Mouse (Mus musculus): ENCODE measurements around the gene Wbp11. TPM values are rescaled to one million over a fixed set of nuclear protein-coding genes. Genes with fewer than 3 reads are reported as not detected.

Gene Wbp11
- 10 to 100 TPM; 77.0 to 78.2 TPM for total RNA-seq (2021)
- long read RNA-seq, experiment 1, transcript Wbp11-201 (12 exons, 2,739 nt), result major isoform, 17 of 40 reads
- long read RNA-seq, experiment 1, partial matches to known transcripts, result 18 of 40 reads
- long read RNA-seq, experiment 1, other reads (novel, unspliced or antisense), result 5 of 40 reads
- long read RNA-seq, experiment 2, transcript Wbp11-201 (12 exons, 2,739 nt), result major isoform, 16 of 23 reads
- long read RNA-seq, experiment 2, partial matches to known transcripts, result 2 of 23 reads
- long read RNA-seq, experiment 2, other reads (novel, unspliced or antisense), result 5 of 23 reads

DNA sequence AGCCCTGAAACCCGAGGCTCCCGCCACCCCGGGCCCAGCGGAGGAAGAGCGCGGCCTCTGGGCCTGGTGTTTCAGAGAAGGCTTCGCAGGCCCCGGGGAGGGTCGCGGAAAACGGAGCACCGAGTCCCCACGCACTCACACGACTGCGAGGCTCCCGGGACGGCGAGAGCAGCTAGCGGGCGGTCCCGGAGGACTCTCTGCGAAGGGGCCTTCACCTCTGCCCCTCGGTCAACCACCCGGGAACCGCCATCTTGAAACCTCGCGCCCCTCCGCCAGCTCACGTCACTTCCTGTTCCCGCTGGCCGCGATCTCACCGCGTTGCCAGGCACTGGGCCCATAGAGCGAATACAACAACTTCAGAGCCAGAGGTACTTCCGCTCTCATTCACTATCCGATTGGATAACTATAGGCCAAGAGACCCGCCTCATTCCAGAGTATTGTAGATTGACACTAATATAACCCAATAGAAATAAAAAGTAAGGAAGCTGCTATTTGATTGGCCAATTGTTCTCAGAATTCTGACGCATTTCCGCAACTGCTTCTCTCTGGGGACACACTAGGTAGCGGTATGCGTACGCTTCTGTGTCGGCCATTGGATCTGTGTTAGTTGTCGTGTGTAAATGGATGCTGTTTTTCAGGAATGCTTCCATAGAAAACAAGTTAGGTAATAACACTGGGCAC lies at the start of gene Wbp11:
Wbp11 (minus strand) TSS at position 353 of the 681 bp plus-strand sequence.
- DNase-seq, result peak; percentile 96

DNA sequence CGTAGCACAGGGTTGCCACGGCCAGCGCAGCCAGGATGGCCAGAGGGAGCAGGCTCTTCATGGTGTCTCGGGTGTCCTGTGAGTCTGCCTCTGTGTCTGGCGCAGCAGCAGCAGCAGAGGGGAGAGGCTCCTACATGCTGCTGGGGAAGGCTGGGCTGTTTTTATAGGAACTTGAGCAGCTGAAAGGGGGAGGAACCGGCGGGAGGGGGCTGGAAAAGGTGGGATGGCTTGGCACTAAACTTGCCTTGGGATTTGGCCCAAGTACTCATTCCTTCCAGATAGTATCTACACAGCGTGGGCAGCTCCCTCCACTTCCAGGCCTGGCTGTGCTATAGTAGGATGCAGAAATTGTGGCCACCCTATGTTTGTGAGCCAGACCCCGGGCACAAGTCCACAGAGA lies 47.6 kb upstream of the Wbp11 start, which contains the start of gene Mgp:
Mgp (minus strand) TSS at position 154 of the 400 bp plus-strand sequence.
- no peak for DNase-seq

DNA sequence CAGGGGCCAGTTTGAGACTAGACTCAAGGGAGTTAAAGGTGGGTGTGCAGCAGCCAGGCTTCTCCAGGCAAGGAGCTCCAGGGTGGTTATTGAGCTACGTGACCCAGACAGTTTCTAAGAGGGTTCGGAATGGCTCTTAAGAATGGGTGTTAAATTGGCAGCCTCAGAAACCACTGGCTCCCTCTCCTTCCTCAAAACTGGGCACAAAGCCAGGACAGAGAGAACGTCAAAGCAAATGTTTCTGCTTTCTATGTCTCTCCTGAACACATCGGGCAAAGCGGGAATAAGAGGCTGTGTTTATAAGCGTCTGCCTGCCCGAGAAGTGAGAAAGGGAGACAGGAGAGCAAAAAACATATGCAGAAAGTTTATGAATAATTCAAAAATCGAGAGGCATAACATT lies 46.6 kb upstream of the Wbp11 start:
- no peak for DNase-seq

DNA sequence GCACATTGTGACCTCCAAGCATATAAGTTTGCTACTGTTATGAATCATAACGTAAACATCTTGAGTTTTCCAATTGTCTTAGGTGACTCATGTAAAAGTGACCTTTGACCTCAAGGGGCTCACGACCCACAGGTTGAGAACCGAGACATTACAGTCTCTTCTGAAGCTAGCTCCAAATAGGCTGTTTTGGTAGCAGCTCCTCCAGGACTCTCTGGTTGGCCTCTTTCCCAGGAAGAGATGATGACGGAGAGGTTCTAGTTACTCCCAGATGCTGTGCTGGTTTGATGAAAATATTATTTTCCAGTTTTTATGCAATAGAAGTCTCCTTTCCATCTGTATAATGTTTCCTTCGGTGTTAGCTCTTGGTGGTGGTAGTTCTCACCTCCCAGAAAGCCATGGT lies 40.9 kb upstream of the Wbp11 start:
- DNase-seq, result no peak

DNA sequence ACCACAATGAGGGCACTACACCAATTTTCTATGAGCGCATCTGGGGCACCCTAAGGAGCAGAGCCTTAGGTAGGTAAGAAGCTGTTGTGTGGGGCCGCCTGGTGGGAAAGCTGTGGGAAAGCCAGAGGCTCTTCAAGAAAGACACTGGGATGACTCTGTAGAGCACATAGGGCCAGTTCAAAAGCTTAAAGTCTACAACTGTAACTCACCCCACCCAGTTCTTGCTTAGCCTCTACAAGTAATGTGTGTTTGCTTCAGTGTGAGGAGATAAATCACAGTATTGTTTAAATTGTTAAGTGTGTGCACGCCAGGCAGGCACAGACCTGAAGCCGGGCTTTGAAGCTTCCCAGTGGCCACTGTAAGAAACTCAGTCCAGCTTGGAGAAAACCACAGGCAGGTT lies 38.1 kb upstream of the Wbp11 start:
- DNase-seq, result no peak

DNA sequence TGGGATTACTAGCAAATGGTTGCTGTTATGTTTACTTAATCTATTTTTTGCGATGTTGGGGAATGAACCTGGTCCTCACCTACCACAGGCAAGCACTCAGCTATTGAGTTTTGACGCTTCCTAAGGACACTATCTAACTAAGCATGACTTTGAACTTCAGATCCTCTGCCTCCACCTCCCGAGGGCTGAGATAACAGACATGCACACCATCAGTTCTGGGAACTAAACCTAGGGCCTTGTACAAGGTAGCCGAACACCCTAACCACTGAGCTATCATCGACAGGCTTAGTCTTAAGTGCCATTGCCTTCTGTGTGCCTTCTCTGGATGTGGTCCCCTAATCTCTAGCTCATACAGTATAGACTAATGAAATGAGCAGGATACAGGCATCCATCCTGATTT lies 37.3 kb upstream of the Wbp11 start:
- DNase-seq, result no peak

DNA sequence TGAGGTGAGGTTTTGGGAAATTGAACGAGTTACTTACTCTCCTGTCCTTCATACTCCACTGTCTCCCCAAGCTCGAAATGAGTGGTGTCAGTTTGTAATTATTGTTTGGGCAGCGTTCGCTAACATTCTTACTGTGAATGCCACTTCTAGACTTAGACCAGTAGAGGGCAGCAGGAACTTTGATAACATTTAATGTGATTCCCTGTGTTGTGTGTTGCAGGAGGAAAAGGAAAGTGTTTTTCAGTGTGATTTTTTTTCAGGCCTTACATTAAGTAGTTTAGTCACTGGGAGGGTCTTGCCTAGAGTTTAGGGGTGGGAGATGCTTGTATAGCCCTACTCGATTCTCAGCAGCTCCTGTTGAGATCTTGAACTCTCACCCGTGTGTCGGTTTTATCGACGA lies 33.0 kb upstream of the Wbp11 start:
- DNase-seq, result peak in 1 of 2 experiments; percentile 29

DNA sequence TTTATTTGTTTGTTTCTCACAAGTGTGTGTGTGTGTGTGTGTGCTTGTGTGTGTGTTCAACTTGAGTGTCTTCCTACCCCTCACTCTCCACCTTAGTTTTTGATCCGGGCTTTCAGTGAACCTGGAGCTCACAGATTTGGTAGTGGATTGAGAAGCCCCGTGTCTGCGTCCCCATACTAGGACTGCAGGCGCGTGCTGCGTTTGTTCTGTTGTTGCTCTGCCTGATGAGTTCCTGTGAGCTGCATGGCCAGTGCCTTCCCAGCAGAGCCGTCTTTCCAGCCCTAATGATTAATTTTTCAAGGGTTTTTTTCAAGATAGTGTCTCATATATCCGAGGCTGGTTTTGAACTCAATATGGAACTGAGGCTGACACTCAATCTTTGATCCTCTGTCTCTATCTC lies 30.4 kb upstream of the Wbp11 start:
- peak in 1 of 2 experiments; percentile 6 for DNase-seq

DNA sequence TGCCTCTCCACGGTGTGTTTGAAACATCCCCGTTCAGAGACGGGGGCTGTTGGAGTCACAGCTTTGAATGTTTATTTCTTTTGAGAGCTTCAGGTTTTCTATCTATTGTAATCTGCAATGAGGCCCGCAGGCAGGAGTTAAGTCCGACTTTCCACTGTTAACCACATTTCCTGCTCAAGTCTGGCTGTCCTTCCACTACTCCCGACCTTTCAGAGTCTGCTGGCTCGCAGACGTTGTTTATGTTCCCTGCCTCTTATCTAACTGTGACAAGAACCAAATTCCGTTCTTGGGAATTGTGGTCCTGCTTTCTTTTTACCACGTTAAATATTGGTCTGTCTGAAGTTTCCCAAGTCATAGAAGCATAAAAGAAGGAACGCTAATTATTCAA lies 29.8 kb upstream of the Wbp11 start:
- peak; percentile 30 to 38 for DNase-seq

DNA sequence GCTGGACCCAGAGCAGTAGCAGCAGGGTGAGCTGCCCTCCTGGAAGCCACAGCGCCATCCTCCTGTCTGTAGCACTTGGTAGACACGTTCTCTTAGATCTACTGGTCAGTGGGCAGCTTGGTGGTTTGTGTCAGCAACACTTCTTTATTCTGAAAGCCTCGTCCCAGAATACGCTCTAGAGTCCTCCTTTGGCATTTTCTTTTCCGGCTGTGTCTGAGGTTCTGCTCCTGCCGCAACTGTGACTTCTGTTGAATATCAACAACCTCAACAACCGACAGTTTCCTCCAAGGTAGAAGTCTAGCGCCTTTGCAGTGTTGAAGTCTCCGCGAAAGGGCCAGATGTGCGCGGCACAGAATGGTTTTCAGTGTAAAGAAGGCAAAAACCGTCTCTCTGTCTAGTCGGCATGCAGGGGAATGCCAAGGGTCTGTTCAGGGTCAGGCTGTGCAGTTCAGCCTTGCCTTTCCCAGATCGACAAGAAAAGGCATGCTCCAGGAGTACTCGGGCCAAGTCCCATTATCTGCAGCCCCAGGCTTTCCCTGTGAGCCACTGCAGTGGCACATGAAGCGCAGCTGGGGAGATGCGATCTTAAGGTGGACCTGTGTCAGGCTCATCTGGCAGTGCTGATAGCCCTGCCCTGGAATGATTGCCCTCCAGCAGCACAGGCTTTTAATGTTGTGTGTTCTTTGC lies 29.3 kb upstream of the Wbp11 start, which contains the start of gene Art4:
Art4 (minus strand) TSS at position 548 of the 687 bp plus-strand sequence.
- DNase-seq, result peak; percentile 22 to 36

DNA sequence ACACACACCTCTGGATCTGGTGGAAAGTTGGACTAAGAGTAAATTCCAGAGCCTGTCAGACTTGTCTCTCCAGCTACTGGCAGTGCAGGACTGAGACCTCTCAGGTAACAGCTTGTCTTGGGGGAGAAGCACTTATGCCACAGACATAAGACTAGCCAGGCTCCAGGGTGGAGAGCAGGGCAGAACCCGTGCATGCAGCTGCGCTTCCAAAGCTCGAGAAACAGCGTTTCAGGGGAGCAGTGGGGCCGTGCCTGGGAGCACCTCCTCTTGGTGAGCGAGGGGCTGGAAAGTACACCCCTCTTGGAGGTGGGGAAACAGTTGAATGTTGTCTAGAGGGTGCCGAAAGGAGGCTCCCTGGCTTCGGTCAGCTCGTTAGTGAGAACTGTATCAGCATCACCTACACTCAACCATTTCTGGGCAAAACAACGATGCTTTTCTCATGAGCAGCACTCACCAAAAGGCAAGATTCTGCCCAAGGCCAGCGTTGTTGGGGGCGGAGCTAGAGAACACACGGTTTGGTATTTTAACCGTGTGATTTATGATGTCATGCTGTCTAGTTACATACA lies 28.1 kb upstream of the Wbp11 start:
- peak; percentile 63 to 66 for DNase-seq

DNA sequence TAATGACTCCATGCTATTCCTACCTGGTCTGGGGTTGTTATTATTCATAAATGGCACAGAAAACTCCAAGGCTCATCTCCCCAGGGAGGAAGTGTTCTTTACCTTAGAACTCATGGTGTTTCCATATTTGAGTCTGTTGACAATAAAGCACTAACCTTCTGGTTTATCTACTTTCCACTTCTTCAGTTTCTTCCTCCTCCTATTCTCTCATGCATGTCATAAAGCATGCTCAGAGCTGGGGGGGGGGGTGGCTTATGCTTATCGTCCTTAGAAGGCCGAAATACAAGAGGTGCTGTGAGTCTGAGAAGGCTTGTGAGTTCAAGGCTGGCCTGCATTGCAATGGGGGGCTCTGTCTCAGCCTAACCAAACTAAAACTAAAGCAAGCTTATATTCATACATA lies 27.1 kb upstream of the Wbp11 start:
- DNase-seq, result no peak

DNA sequence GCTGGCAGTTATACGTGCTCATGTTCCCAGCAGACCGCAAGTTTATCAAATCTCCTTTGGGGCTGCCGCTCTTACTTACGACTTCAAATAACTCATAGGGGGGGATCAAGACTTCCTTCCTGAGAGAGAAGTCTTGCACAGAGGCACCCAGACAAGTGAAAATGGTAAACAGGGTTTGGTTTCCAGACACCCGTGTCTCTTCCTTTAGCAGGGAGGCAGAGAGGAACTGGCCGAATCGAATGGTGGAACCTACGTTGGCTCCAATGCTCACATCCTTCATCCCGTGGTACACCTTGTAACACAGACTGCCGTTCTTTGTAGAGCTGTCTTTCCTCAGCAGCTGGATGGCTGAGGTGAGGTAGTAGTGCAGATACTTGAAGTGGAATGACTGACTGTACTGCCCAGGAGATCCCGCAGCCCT lies 26.3 kb upstream of the Wbp11 start:
- peak in 1 of 2 experiments; percentile 8 for DNase-seq

DNA sequence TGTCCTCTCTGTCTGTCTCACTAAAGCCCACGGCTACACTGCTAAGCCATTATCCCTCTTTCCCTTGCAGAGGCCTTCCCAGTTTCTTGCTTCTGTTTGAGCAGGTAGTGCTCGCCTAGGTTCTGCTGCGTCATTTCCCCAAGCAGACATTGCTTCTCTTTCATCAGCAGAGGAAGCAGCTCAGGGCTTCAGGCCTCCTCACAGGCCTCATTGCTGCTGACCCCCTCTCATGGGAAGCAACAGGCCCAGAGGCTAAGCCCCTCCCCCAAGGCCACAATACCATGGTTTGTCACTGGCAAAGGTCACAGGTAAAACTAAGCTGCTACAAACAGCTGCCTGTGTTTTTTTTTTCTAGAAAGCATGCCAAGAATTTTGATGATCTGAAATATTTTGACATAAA lies 24.7 kb upstream of the Wbp11 start:
- DNase-seq, result peak in 1 of 2 experiments; percentile 29

DNA sequence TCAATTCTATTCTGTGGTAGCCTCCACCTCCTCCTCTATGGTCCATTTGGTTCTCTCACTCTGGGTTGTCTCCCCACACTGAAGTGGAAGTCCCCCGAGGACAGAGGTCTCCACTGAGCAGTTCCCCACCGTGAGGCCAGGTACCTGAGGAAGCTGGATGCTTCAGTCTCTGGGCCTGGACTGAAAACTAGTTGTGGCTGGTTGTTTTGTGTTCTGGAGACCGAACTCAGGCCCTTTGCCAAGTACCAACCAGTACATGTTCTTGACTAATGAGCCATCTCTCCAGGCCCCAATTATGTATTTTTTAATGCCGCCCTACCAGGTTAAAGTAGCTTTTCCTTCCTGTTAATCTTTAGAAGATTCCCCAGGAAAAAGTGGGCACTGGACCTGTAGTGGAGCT lies 24.3 kb upstream of the Wbp11 start:
- DNase-seq, result no peak

DNA sequence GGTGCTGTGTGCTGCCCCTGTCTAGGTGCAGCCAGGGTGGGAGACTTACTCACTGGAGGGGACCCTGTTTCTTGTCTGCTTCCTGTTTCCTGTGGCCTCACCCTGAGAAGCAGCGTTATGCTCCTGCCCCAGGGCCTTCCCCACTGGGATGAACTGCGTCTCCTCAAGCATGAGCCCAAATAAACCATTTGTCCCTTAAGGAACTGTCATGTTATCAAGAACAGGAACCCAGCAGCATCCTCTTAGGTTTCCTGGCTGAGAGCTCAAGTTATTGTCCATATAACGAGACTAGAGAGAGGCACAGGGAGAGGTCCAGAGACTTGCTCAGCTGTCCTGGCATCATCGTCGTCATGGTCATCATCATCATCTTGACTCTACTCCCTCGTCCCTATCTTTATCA lies 22.2 kb upstream of the Wbp11 start:
- no peak for DNase-seq

DNA sequence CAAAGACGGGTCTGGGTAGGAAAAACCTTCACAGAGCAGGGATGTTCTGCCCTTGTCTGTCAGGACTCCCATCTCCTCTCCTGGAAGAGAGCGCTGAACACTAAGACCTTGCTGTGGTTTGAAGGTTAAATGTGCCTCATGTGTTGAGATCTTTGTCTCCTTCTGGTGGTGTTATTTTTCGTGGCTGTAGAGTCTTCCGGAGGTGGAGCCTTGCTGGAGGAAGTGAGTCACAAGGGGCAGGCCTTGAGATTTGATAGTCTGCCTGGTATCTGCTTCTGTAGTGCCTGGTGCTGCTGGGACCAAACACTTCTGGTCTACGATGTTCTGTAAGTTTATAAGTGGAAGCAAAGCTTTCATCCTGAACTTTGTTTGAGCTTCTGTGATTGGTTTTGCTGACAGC lies 20.9 kb upstream of the Wbp11 start:
- no peak for DNase-seq

DNA sequence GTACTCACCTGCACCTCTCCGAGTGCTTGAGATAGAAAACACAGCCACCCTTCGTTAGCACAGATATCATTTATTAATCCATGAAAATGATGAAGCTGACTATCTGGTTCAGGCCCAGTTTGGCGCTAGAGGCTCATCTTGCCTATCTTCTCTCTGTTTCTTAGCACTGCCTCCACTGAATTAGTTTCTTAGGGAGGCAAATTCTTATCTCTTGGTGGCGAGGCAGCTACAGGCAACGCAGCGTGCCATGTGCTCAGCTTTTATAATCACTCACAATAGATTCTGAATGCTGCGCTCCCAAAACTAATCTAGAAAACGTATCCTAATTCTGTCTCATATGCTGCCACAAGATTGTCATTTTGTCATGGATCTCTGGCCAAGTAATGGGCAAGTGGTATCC lies 20.4 kb upstream of the Wbp11 start:
- no peak for DNase-seq

DNA sequence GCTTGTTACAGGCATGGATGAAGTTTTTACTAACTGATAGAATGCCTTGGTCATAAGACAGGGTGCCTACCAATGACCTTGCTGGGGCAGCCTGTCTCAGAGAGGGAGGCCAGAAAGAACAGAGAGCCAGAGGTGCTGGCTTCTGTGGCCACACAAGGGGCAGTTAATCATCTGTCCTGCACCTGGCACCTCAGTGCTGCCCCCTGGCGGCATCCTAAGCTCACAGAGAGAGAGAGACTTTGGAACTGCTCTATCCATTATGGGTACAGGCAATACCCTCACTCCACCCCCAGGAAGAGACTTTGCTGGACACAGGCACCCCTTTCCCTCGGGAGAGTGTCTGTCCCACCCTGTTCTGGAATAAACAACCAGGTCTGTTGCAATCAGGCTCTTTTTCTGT lies 19.8 kb upstream of the Wbp11 start:
- peak; percentile 71 to 84 for DNase-seq

DNA sequence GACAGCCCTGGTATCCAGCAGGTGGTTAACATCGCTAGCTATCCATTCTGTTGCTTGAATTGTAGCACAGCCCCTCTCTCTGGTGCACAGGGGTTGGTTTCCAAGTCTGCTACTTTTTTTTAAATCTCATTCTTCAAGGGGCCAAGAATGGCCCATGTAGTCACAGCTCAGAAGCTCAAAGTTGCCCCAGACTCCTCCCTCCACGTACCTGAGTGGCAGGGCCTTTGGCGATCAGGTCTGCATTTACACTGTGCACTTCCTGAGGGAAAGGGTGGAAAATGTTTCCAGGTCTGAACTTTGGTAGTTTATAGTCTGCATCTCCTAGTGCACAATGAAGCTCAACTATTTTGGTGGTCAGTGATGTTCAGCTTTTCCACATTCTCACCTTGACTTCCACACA lies 19.2 kb upstream of the Wbp11 start:
- no peak for DNase-seq

DNA sequence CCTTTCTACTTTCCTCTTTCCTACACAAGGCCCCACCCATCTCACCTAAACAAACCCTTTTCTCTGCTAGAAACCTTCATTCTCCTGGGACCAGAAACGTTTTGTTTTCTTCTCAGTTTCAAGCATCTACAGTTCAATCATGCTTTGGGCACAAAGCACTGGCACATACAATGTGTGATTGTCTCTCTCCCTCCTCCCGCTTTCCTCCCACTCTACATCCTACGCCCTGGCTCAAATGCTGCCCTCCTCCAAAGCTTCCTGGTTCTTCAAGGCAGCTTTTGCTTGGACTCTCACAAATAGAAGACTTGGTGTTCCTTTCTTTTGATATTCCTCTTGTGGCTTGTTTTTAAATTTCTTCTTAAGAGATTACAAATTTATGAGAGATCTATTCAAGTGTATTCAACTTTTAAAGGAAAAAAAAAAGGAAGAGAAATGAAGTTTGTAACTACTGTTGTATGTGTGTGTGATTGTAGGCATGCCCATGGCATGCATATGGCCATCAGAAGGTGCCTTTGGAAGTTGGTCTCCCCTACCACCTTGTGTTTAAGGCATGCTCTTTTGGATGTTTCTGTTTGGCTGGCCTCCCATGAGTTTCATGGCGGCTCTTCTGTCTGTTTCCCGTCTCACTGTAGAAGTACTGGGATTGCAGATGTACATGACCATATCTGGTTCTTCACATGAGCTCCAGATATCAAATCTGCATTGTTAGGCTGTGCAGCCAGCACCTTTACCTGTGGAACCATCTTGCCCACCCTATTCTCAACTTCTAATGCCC lies 17.9 kb upstream of the Wbp11 start:
- DNase-seq, result no peak

DNA sequence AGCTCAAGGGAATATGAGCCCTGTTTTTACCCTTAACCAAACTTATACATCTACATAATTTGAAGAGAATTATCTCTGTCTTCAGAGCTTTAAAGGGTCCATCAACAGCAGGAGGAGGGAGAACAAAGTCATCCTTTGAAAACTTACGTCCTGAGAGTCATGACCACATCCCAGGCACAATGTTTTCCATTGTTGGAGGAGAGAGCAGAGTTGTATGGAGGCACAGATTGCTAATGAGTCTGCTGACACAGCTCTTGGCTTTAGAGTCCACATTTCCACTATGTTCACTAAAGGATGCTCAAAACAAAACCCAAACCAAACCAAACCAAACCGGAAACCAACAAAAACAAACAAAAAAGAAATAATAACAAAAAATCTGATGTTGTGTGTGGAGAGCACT lies 16.9 kb upstream of the Wbp11 start:
- DNase-seq, result no peak

Measured in adrenal gland, postnatal 36 days (tissue).